Mouse (Mus musculus): ENCODE data around the gene Mllt10. TPM values are rescaled to one million over a fixed set of nuclear protein-coding genes. Genes with fewer than 3 reads are reported as not detected.
A peak's percentile ranks its signal among the peaks of the same experiment; 100 is the strongest.

Gene Mllt10
- polyA plus RNA-seq, 1 experiment from 2014 or later = 55.5 TPM

- Histone ChIP-seq H3K4me2 (replicated peaks) (peak overlapping the region; percentile 92), H3K9ac (peak overlapping the region; percentile 86), H3K4me1 (replicated peaks) (0 out of 2 replicates have a peak, but pooled peaks cover 2% of the 10 kb centered on the region), H3K27me3 (replicated peaks) (no peaks in the 10 kb centered on the region), H3K4me3 (replicated peaks) (peak overlapping the region; percentile 55), H3K36me3 (no peaks in the 10 kb centered on the region), H3K9me3 (no peaks in the 10 kb centered on the region), H3K27ac (peak overlapping the region; percentile 99)
- WGBS = 0% methylated on average over 35 of the region's 50 CpGs
- ATAC-seq = peak; percentile 98
These were observed 1.8 kb downstream of the Mllt10 start for GRCm38 (mm10) chr2:18056786-18057255.

GRCm38 (mm10) chr2:18057336-18058145 is 2.5 kb downstream of the Mllt10 start:
- Histone ChIP-seq H3K27ac (peak overlapping the region; percentile 99), H3K4me2 (replicated peaks) (peak overlapping the region; percentile 92), H3K9ac (peak overlapping the region; percentile 86), H3K9me3 (no peaks in the 10 kb centered on the region), H3K27me3 (replicated peaks) (no peaks in the 10 kb centered on the region), H3K36me3 (no peaks in the 10 kb centered on the region), H3K4me1 (replicated peaks) (0 out of 2 replicates have a peak, but pooled peaks cover 2% of the 10 kb centered on the region), H3K4me3 (replicated peaks) (peak overlapping the region; percentile 55)
- no peak for ATAC-seq
- 1% methylated on average over 48 of the region's 48 CpGs for WGBS

GRCm38 (mm10) chr2:18058146-18058708 is 3.2 kb downstream of the Mllt10 start:
- peak overlapping the region; percentile 55 for H3K4me3 ChIP-seq (replicated peaks)
- 26% methylated on average over 9 of the region's 9 CpGs for WGBS

GRCm38 (mm10) chr2:18059063-18059462 is 4.0 kb downstream of the Mllt10 start:
- WGBS = 55% methylated on average over 2 of the region's 2 CpGs

More at GRCm38 (mm10) chr2:18058146-18058708, 3.2 kb downstream of the Mllt10 start:
- H3K4me1 ChIP-seq (replicated peaks) = 0 out of 2 replicates have a peak, but pooled peaks cover 2% of the 10 kb centered on the region
- H3K4me2 ChIP-seq (replicated peaks) = peak overlapping the region; percentile 92
- no peaks in the 10 kb centered on the region for H3K36me3 ChIP-seq
- no peaks in the 10 kb centered on the region for H3K27me3 ChIP-seq (replicated peaks)
- H3K27ac ChIP-seq = peak overlapping the region; percentile 99
- no peaks in the 10 kb centered on the region for H3K9me3 ChIP-seq
- no peak for ATAC-seq
- H3K9ac ChIP-seq = peak overlapping the region; percentile 86

GRCm38 (mm10) chr2:18059891-18060290 is 4.9 kb downstream of the Mllt10 start:
- H3K27ac ChIP-seq = no peak overlapping the region
- H3K4me1 ChIP-seq (replicated peaks) = 0 out of 2 replicates have a peak, but pooled peaks cover 2% of the 10 kb centered on the region
- H3K4me2 ChIP-seq (replicated peaks) = no peak overlapping the region
- H3K27me3 ChIP-seq (replicated peaks) = no peaks in the 10 kb centered on the region
- no peaks in the 10 kb centered on the region for H3K9me3 ChIP-seq
- no peaks in the 10 kb centered on the region for H3K36me3 ChIP-seq
- no peak overlapping the region for H3K9ac ChIP-seq
- H3K4me3 ChIP-seq (replicated peaks) = no peak overlapping the region
- ATAC-seq = no peak
- 91% methylated on average over 1 of the region's 1 CpGs for WGBS

More at GRCm38 (mm10) chr2:18059063-18059462, 4.0 kb downstream of the Mllt10 start:
- Histone ChIP-seq H3K4me1 (replicated peaks) (0 out of 2 replicates have a peak, but pooled peaks cover 2% of the 10 kb centered on the region), H3K9me3 (no peaks in the 10 kb centered on the region), H3K4me3 (replicated peaks) (no peak overlapping the region), H3K27ac (no peak overlapping the region), H3K36me3 (no peaks in the 10 kb centered on the region), H3K4me2 (replicated peaks) (no peak overlapping the region), H3K9ac (no peak overlapping the region), H3K27me3 (replicated peaks) (no peaks in the 10 kb centered on the region)
- ATAC-seq = no peak

GRCm38 (mm10) chr2:18060396-18060795 is 5.4 kb downstream of the Mllt10 start:
- ATAC-seq = no peak
- 79% methylated on average over 1 of the region's 1 CpGs for WGBS

GRCm38 (mm10) chr2:18063763-18064251 is 8.8 kb downstream of the Mllt10 start:
- peak; percentile 55 for ATAC-seq
- Histone ChIP-seq H3K9me3 (no peaks in the 10 kb centered on the region), H3K27me3 (replicated peaks) (no peaks in the 10 kb centered on the region), H3K9ac (peak overlapping the region; percentile 95), H3K4me1 (replicated peaks) (peaks cover 6% of the 10 kb centered on the region), H3K4me2 (replicated peaks) (peak overlapping the region; percentile 66), H3K27ac (peak overlapping the region; percentile 99), H3K36me3 (no peaks in the 10 kb centered on the region), H3K4me3 (replicated peaks) (peak overlapping the region; percentile 91)
- under 1% methylated on average over 18 of the region's 18 CpGs for WGBS

More at GRCm38 (mm10) chr2:18060396-18060795, 5.4 kb downstream of the Mllt10 start:
- Histone ChIP-seq H3K4me1 (replicated peaks) (no peaks in the 10 kb centered on the region), H3K36me3 (no peaks in the 10 kb centered on the region), H3K27me3 (replicated peaks) (no peaks in the 10 kb centered on the region), H3K9ac (no peak overlapping the region), H3K9me3 (no peaks in the 10 kb centered on the region), H3K4me2 (replicated peaks) (no peak overlapping the region), H3K4me3 (replicated peaks) (no peak overlapping the region), H3K27ac (no peak overlapping the region)

- under 1% methylated on average over 48 of the region's 58 CpGs for WGBS
- no peaks in the 10 kb centered on the region for H3K27me3 ChIP-seq (replicated peaks)
- no peaks in the 10 kb centered on the region for H3K9me3 ChIP-seq
- H3K9ac ChIP-seq = peak overlapping the region; percentile 95
- H3K4me2 ChIP-seq (replicated peaks) = peak overlapping the region; percentile 70
- no peaks in the 10 kb centered on the region for H3K36me3 ChIP-seq
- ATAC-seq = peak; percentile 96
- H3K27ac ChIP-seq = peak overlapping the region; percentile 99
- peaks cover 6% of the 10 kb centered on the region for H3K4me1 ChIP-seq (replicated peaks)
- peak overlapping the region; percentile 91 for H3K4me3 ChIP-seq (replicated peaks)
These were observed 9.4 kb downstream of the Mllt10 start for GRCm38 (mm10) chr2:18064356-18064858.

GRCm38 (mm10) chr2:18064941-18065707 is 10.1 kb downstream of the Mllt10 start:
- H3K9me3 ChIP-seq = no peaks in the 10 kb centered on the region
- WGBS = under 1% methylated on average over 63 of the region's 85 CpGs
- no peaks in the 10 kb centered on the region for H3K36me3 ChIP-seq
- H3K27me3 ChIP-seq (replicated peaks) = no peaks in the 10 kb centered on the region
- peak overlapping the region; percentile 70 for H3K4me2 ChIP-seq (replicated peaks)
- H3K4me3 ChIP-seq (replicated peaks) = peak overlapping the region; percentile 91
- peak overlapping the region; percentile 95 for H3K9ac ChIP-seq
- ATAC-seq = peak; percentile 73
- peak overlapping the region; percentile 99 for H3K27ac ChIP-seq
- peaks cover 6% of the 10 kb centered on the region for H3K4me1 ChIP-seq (replicated peaks)

GRCm38 (mm10) chr2:18065708-18066030 is 10.6 kb downstream of the Mllt10 start:
- Histone ChIP-seq H3K9ac (peak overlapping the region; percentile 64), H3K4me1 (replicated peaks) (peaks cover 6% of the 10 kb centered on the region), H3K9me3 (no peaks in the 10 kb centered on the region), H3K4me3 (replicated peaks) (peak overlapping the region; percentile 91), H3K4me2 (replicated peaks) (peak overlapping the region; percentile 70), H3K36me3 (no peaks in the 10 kb centered on the region), H3K27ac (peak overlapping the region; percentile 75), H3K27me3 (replicated peaks) (no peaks in the 10 kb centered on the region)
- WGBS = 6% methylated on average over 6 of the region's 6 CpGs
- ATAC-seq = no peak

GRCm38 (mm10) chr2:18066436-18066835 is 11.4 kb downstream of the Mllt10 start:
- Histone ChIP-seq H3K4me3 (replicated peaks) (no peak overlapping the region), H3K27me3 (replicated peaks) (no peaks in the 10 kb centered on the region), H3K4me1 (replicated peaks) (peaks cover 6% of the 10 kb centered on the region), H3K27ac (no peak overlapping the region), H3K36me3 (0 out of 2 replicates have a peak, but pooled peaks cover 2% of the 10 kb centered on the region), H3K4me2 (replicated peaks) (peak overlapping the region; percentile 70; the same call in 1 of the 2 replicates), H3K9ac (no peak overlapping the region), H3K9me3 (no peaks in the 10 kb centered on the region)
- no peak for ATAC-seq
